Mouse (Mus musculus) MEL (cell line): ENCODE results near the gene Dusp16. TPM values are rescaled to one million over a fixed set of nuclear protein-coding genes. Genes with fewer than 3 reads are reported as not detected.

Experiments
- DNase-seq: peaks from one replicate; pipeline ENCODE4 v3.0.0; 2011; ENCODE audit warnings: low read depth, low spot score
- H3K27ac ChIP-seq: 2 replicates; pipeline ENCODE4 v1.5.1; 2012; ENCODE audit warnings: low read depth, mild to moderate bottlenecking, control low read depth, low read length, moderate library complexity; ENCODE audit not compliant: control insufficient read depth
- H3K27me3 ChIP-seq, 2 experiments: fragments of 150-350 bp in 1 of 2; sonication (generic) in 1 of 2; 2 replicates each; pipeline ENCODE4 v1.6.1; 2012; ENCODE audit warnings: low read length in 2 of 2, mild to moderate bottlenecking in 2 of 2, improper control_type of control experiment in 1 of 2, moderate library complexity in 1 of 2; ENCODE audit not compliant: insufficient read depth in 2 of 2, control insufficient read depth in 1 of 2
- H3K36me3 ChIP-seq, 2 experiments: 2 replicates each; pipeline ENCODE4 v1.6.1; 2012 to 2014; ENCODE audit warnings: low read length in 2 of 2, improper control_type of control experiment in 1 of 2, inconsistent platforms in 1 of 2, mild to moderate bottlenecking in 1 of 2; ENCODE audit not compliant: insufficient read depth in 2 of 2, control insufficient read depth in 1 of 2
- H3K4me1 ChIP-seq, 2 experiments: fragments of 150-350 bp in 1 of 2; sonication (generic) in 1 of 2; 2 replicates each; pipeline ENCODE4 v1.6.1; 2012; ENCODE audit warnings: low read length in 2 of 2, improper control_type of control experiment in 1 of 2, mild to moderate bottlenecking in 1 of 2; ENCODE audit not compliant: insufficient read depth in 2 of 2, control insufficient read depth in 1 of 2
- H3K4me3 ChIP-seq, 2 experiments: fragments of 150-350 bp in 1 of 2; sonication (generic) in 1 of 2; 2 replicates each; pipeline ENCODE4 v1.5.1; 2012; ENCODE audit warnings: low read depth in 2 of 2, low read length in 2 of 2, mild to moderate bottlenecking in 2 of 2, moderate library complexity in 2 of 2, control low read depth in 1 of 2, improper control_type of control experiment in 1 of 2; ENCODE audit not compliant: control insufficient read depth in 1 of 2, insufficient read depth in 1 of 2
- H3K79me2 ChIP-seq: 2 replicates; pipeline ENCODE4 v1.6.1; 2012; ENCODE audit warnings: mild to moderate bottlenecking, low read length, moderate library complexity; ENCODE audit not compliant: control insufficient read depth, poor library complexity, insufficient read depth
- H3K9ac ChIP-seq: 2 replicates; pipeline ENCODE4 v1.6.1; 2012; ENCODE audit warnings: low read depth, mild to moderate bottlenecking, control low read depth, low read length, moderate library complexity; ENCODE audit not compliant: control insufficient read depth, poor library complexity, severe bottlenecking
- H3K9me3 ChIP-seq: fragments of 150-350 bp; sonication (generic); replicated peaks from 2 replicates; pipeline ENCODE4 v1.6.1; 2012; ENCODE audit warnings: mild to moderate bottlenecking, low read length, improper control_type of control experiment, moderate library complexity; ENCODE audit not compliant: insufficient read depth
- BHLHE40 ChIP-seq: IDR thresholded peaks from 2 replicates; pipeline ENCODE4 v1.6.1; 2012; ENCODE audit warnings: low read depth, mild to moderate bottlenecking, inconsistent platforms, low read length, improper control_type of control experiment, borderline replicate concordance
- CHD1 ChIP-seq: IDR thresholded peaks from 2 replicates; pipeline ENCODE4 v1.6.1; 2012; ENCODE audit warnings: low read depth, mild to moderate bottlenecking, inconsistent platforms, low read length, improper control_type of control experiment
- CHD2 ChIP-seq: IDR thresholded peaks from 2 replicates; pipeline ENCODE4 v1.6.1; 2011; ENCODE audit warnings: low read length, improper control_type of control experiment
- E2F4 ChIP-seq: IDR thresholded peaks from 2 replicates; pipeline ENCODE4 v1.6.1; 2011; ENCODE audit warnings: low read depth, low read length, improper control_type of control experiment, borderline replicate concordance
- ETS1 ChIP-seq: IDR thresholded peaks from 2 replicates; pipeline ENCODE4 v1.6.1; 2012; ENCODE audit warnings: low read depth, mild to moderate bottlenecking, inconsistent platforms, low read length, improper control_type of control experiment, moderate library complexity
- GABPA ChIP-seq: IDR thresholded peaks from 2 replicates; pipeline ENCODE4 v1.6.1; 2012; ENCODE audit warnings: low read depth, mild to moderate bottlenecking, inconsistent platforms, low read length, improper control_type of control experiment, moderate library complexity
- GATA1 ChIP-seq: IDR thresholded peaks from 2 replicates; pipeline ENCODE4 v1.6.1; 2011; ENCODE audit warnings: low read depth, low read length, improper control_type of control experiment
- JUND ChIP-seq: IDR thresholded peaks from 2 replicates; pipeline ENCODE4 v1.6.1; 2011; ENCODE audit warnings: low read depth, mild to moderate bottlenecking, improper control_type of control experiment, low read length
- MEF2A ChIP-seq: IDR thresholded peaks from 2 replicates; pipeline ENCODE4 v1.6.1; 2014; ENCODE audit warnings: low read depth, mild to moderate bottlenecking, inconsistent platforms, low read length, improper control_type of control experiment; ENCODE audit not compliant: poor library complexity, insufficient replicate concordance, severe bottlenecking; ENCODE audit errors: extremely low read depth
- MXI1 ChIP-seq: IDR thresholded peaks from 2 replicates; pipeline ENCODE4 v1.6.1; 2011; ENCODE audit warnings: mild to moderate bottlenecking, low read depth, low read length, improper control_type of control experiment
- MYB ChIP-seq: IDR thresholded peaks from 2 replicates; pipeline ENCODE4 v1.6.1; 2011; ENCODE audit warnings: mild to moderate bottlenecking, low read depth, low read length, improper control_type of control experiment
- MYC ChIP-seq: IDR thresholded peaks from 2 replicates; pipeline ENCODE4 v1.6.1; 2011; ENCODE audit warnings: low read depth, mild to moderate bottlenecking, low read length, improper control_type of control experiment, moderate library complexity
- NELFE ChIP-seq: IDR thresholded peaks from 2 replicates; pipeline ENCODE4 v1.6.1; 2011; ENCODE audit warnings: low read depth, low read length, improper control_type of control experiment
- POLR2A ChIP-seq, 2 experiments: IDR thresholded peaks; 2 replicates each; pipeline ENCODE4 v1.6.1; 2011 to 2012; ENCODE audit warnings: low read length in 2 of 2, mild to moderate bottlenecking in 2 of 2, control low read depth in 1 of 2, improper control_type of control experiment in 1 of 2, low read depth in 1 of 2, moderate library complexity in 1 of 2; ENCODE audit not compliant: control insufficient read depth in 1 of 2, insufficient read depth in 1 of 2, poor library complexity in 1 of 2
- RAD21 ChIP-seq: IDR thresholded peaks from 2 replicates; pipeline ENCODE4 v1.6.1; 2011; ENCODE audit warnings: mild to moderate bottlenecking, low read depth, low read length, improper control_type of control experiment
- SIN3A ChIP-seq: IDR thresholded peaks from 2 replicates; pipeline ENCODE4 v1.6.1; 2012; ENCODE audit warnings: low read length, improper control_type of control experiment, inconsistent platforms
- SMC3 ChIP-seq: IDR thresholded peaks from 2 replicates; pipeline ENCODE4 v1.6.1; 2011; ENCODE audit warnings: low read depth, low read length, improper control_type of control experiment
- TAL1 ChIP-seq: IDR thresholded peaks from 2 replicates; pipeline ENCODE4 v1.6.1; 2012; ENCODE audit warnings: mild to moderate bottlenecking, inconsistent platforms, low read length, moderate library complexity, mixed read lengths
- TBP ChIP-seq: IDR thresholded peaks from 2 replicates; pipeline ENCODE4 v1.8.0; 2011; ENCODE audit warnings: low read depth, low read length, improper control_type of control experiment
- TCF12 ChIP-seq: IDR thresholded peaks from 2 replicates; pipeline ENCODE4 v1.6.1; 2014; ENCODE audit warnings: low read depth, mild to moderate bottlenecking, inconsistent platforms, low read length, improper control_type of control experiment, moderate library complexity
- UBTF ChIP-seq: IDR thresholded peaks from 2 replicates; pipeline ENCODE4 v1.6.1; 2012; ENCODE audit warnings: low read depth, mild to moderate bottlenecking, inconsistent platforms, low read length, improper control_type of control experiment, moderate library complexity, borderline replicate concordance; ENCODE audit not compliant: insufficient read depth
- USF2 ChIP-seq, 2 experiments: IDR thresholded peaks; 2 replicates each; pipeline ENCODE4 v1.6.1; 2011 to 2012; ENCODE audit warnings: improper control_type of control experiment in 2 of 2, low read length in 2 of 2, borderline replicate concordance in 1 of 2, inconsistent platforms in 1 of 2, low read depth in 1 of 2, mild to moderate bottlenecking in 1 of 2; ENCODE audit not compliant: insufficient read depth in 1 of 2
- ZC3H11A ChIP-seq: IDR thresholded peaks from 2 replicates; pipeline ENCODE4 v1.6.1; 2012; ENCODE audit warnings: low read depth, mild to moderate bottlenecking, inconsistent platforms, low read length, improper control_type of control experiment
- ZKSCAN1 ChIP-seq: IDR thresholded peaks from 2 replicates; pipeline ENCODE4 v1.6.1; 2012; ENCODE audit warnings: low read depth, mild to moderate bottlenecking, inconsistent platforms, low read length, improper control_type of control experiment, moderate library complexity
- ZNF384 ChIP-seq: IDR thresholded peaks from 2 replicates; pipeline ENCODE4 v1.6.1; 2012; ENCODE audit warnings: low read depth, mild to moderate bottlenecking, inconsistent platforms, low read length, improper control_type of control experiment
- polyA plus RNA-seq, 2 experiments: library from polyadenylated mRNA; stranded (reverse) in 1 of 2; unstranded in 1 of 2; fragments of >175 nt in 1 of 2; fragments of >200 nt in 1 of 2; gene quantifications; 2 replicates each; pipeline versions ENCODE4 v1.2.1 to v1.2.4; 2012; ENCODE audit warnings: low replicate concordance in 2 of 2, low read depth in 1 of 2; ENCODE audit not compliant: insufficient read length in 2 of 2, insufficient read depth in 1 of 2, missing spikeins in 1 of 2
- total RNA-seq: library from RNA; depleted of rRNA; stranded (reverse); fragments of 300-350 nt; gene quantifications from 2 replicates; pipeline ENCODE4 v1.2.3, GENCODE M21; 2012

The Dusp16 gene
- total and polyA plus RNA-seq, 3 experiments: 1.9 to 6.9 TPM; not detected in 1

DNA sequence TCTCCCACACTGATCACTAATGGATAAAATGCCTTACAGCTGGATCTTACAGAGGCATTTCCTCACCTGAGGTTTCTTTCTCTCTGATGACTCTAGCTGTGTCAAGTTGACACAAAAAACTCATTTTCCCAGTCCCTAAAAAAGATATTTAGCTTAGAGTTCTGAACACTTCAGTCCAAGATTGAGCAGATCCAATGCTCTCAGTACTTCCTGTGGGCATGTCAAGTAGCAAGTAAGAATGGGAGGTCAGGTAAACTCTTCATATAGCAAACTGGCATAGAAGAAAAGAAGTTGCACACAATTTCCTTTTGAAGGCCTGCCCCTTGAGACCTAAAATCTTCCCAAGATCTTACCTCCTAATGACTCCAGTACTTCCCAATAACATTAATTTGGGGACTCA is 22.1 kb downstream of the Dusp16 start:
- Histone ChIP-seq H3K27ac (no peak overlapping the region), H3K79me2 (no peaks in the 10 kb centered on the region; the same call in 1 of the 2 replicates), H3K4me3 (no peak overlapping the region), H3K9ac (no peak overlapping the region), H3K36me3 (peaks cover 0 to 9% of the 10 kb centered on the region in 2 experiments; a peak in 3 of 4 replicates), H3K4me1 (peaks cover 0 to 7% of the 10 kb centered on the region in 2 experiments; a peak in 3 of 4 replicates), H3K27me3 (no peaks in the 10 kb centered on the region), H3K9me3 (no peaks in the 10 kb centered on the region)
- peak; percentile 26 for DNase-seq
- TF ChIP-seq CHD2: no peak
- TF ChIP-seq TBP: peak; percentile 92
- TF ChIP-seq, all 39 proteins: peak for 1

DNA sequence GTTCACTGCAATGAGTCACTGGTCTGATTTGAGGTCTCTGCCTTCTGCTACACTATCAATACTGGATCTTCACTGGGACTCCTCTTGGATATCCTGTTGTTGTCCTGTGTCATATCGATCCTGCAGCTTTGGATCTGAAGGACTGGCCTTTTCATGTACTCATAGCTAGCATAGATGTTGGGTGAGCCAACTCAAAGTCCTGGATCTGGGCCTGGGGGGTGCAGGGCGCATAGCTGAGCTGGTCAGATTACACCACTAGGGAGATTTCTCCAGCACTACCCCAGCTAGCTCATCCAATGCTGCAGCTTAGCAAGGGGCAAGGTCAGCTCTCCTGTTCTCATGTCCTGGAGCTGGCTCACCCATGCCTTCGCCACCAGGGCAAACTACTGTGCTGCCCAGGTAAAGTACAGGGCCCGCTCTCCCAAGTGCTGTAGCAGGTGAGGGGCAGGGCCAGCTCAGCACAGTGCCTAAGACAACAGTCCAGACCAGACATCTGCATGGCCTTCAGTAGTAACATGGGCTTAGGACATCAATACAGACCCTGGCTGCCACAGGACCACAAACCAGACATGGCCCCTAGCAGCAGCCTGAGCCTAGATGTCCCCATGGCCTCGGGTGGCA is 27.9 kb downstream of the Dusp16 start:
- no peaks in the 10 kb centered on the region for H3K9me3 ChIP-seq
- DNase-seq: no peak
- no peaks in the 10 kb centered on the region for H3K27me3 ChIP-seq
- no peaks in the 10 kb centered on the region for H3K4me1 ChIP-seq
- no peaks in the 10 kb centered on the region; the same call in 1 of the 2 replicates for H3K79me2 ChIP-seq
- no peaks in the 10 kb centered on the region; a peak in 1 of 4 replicates for H3K36me3 ChIP-seq
- H3K4me3 ChIP-seq: no peak overlapping the region
- no peak overlapping the region for H3K27ac ChIP-seq
- TF ChIP-seq E2F4: no peak
- TF ChIP-seq MXI1: no peak
- no peak for TF ChIP-seq TBP
- TF ChIP-seq GABPA: no peak
- TF ChIP-seq BHLHE40: no peak
- no peak for TF ChIP-seq SMC3
- TF ChIP-seq SIN3A: no peak
- no peak for TF ChIP-seq ZKSCAN1
- TF ChIP-seq UBTF: no peak
- no peak for TF ChIP-seq JUND
- no peak for TF ChIP-seq MYB
- no peak for TF ChIP-seq ZNF384
- TF ChIP-seq CHD2: no peak
- H3K9ac ChIP-seq: no peak overlapping the region

DNA sequence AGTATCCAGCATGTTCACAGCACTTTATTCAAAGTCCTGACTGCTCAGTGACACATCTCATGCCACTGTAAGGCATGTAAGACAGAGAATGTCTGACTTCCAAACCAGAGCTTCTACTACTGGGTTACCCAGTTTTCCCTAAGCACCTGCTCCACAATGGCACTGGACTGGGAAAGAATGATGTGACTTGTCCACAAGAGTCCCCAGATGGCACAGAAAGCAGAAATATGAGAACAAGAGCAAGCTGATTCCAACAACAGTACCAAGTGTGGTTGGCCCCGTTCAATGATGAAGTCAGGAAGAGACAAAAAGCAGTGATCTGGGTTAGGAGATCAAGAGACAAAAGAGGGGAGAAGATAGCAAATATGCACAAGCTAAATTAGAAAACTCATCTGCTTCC is 29.0 kb downstream of the Dusp16 start:
- TF ChIP-seq JUND: no peak
- TF ChIP-seq CHD1: no peak
- no peak for TF ChIP-seq ZC3H11A
- no peak for TF ChIP-seq TCF12
- no peak for TF ChIP-seq RAD21
- TF ChIP-seq MEF2A: no peak
- TF ChIP-seq POLR2A (IDR thresholded peaks at IDR 0.05; ENCODE audit: control insufficient read depth in 1 of 2, insufficient read depth in 1 of 2, low read depth in 1 of 2, low read length in 2 of 2, poor library complexity in 1 of 2): no peak
- TF ChIP-seq TBP: no peak
- TF ChIP-seq ETS1: no peak
- no peak for TF ChIP-seq TAL1
- TF ChIP-seq UBTF: no peak
- no peak for TF ChIP-seq NELFE
- no peak for TF ChIP-seq MYC
- no peak for TF ChIP-seq GABPA
- no peak for TF ChIP-seq USF2 (IDR thresholded peaks at IDR 0.05; ENCODE audit: borderline replicate concordance in 1 of 2, insufficient read depth in 1 of 2, low read depth in 1 of 2, low read length in 2 of 2)
- no peak for TF ChIP-seq ZNF384
- TF ChIP-seq GATA1: no peak
- no peaks in the 10 kb centered on the region for H3K4me1 ChIP-seq

More for the DNA sequence above, 29.0 kb downstream of the Dusp16 start:
- Histone ChIP-seq H3K9me3 (no peaks in the 10 kb centered on the region), H3K4me3 (no peak overlapping the region), H3K79me2 (no peaks in the 10 kb centered on the region; the same call in 1 of the 2 replicates), H3K27ac (no peak overlapping the region), H3K9ac (no peak overlapping the region), H3K36me3 (no peaks in the 10 kb centered on the region), H3K27me3 (no peaks in the 10 kb centered on the region)
- no peak for DNase-seq
